Mouse (Mus musculus) cerebellum, postnatal 4 days (tissue): ENCODE data around the gene Dpep2nb.
"Not testable (repeated sequence)": the region's sequence is repeated elsewhere in the genome, so short reads cannot be mapped to it uniquely, and the experiment has no call there.

ENCODE experiments used
- DNase-seq, 2 experiments: peaks; one replicate each; pipeline ENCODE4 v3.0.0; 2022; ENCODE audit warnings: low spot score in 2 of 2, mixed read lengths in 1 of 2

Dpep2nb gene

DNA sequence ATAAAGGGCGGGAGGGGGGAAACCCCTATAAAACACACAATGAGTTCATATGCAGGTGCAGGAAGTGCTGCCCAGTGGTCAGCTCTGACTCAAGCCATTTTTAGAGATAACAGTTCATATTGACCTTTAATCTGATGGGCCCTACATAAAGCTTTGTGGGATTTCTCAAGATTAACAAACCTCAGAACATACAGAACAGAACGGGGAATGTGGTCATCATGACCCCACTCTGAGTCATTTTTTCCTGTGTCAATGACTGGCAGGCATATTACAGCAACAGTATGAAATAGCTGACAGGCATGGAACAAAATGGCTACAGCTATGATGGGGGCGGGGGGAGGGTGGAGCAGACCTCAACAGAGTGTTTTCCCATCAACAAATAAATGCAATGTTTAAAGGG is 1.4 kb upstream of the Dpep2nb start:
- DNase-seq, result no peak

GRCm38 (mm10) chr8:106006413-106006812 is 638 bp upstream of the Dpep2nb start:
- DNase-seq, result no peak

DNA sequence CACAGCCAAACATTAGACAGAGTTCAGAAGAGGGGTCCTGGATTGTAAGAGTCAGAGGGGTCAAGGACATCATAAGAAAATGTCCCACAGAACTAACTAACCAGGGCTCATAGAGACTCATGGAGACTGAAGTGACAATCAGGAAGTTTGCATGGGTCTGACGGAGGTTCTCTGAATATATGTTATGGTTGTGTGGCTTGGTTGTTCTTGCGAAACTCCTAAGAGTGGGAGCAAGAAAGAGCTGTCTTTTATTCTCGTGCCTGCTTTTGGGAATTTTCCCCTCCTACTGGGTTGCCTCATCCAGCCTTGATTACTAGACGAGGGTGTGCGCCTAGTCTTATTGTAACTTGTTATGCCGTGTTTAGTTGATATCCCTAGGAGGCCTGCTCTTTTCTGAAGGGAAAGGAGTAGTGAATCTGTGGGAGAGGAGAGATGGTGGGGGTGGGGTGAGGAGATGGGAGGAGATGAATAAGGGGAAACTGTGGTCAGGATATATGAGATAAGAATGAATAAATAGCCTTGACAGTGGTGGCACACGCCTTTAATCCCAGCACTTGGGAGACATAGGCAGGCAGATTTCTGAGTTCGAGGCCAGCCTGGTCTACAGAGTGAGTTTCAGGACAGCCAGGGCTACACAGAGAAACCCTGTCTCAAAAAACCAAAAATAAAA is 1.1 kb downstream of the Dpep2nb start:
- no peak for DNase-seq

GRCm38 (mm10) chr8:106001908-106002307 is 3.9 kb downstream of the Dpep2nb start:
- no peak for DNase-seq

DNA sequence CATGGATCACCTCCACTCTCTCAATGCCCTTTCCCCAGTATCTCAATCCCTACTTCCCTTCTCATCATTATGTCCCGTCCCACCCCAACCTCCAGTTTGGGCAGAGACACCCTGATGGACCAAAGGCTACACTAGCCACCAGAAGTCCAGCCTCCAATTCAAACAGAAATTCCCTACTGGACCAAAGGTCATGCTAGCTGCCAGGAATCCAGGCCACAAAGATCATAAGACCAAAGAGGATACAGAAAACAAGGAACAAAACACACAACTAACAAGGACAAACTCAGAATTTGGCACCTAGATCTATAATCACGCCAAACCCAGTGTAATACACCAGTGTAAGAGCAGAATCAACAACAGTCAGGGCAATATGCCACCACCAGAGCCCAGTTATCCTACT is 6.8 kb downstream of the Dpep2nb start:
- no peak for DNase-seq

- DNase-seq, result no peak
Observed at GRCm38 (mm10) chr8:105996359-105996758, 9.4 kb downstream of the Dpep2nb start.

DNA sequence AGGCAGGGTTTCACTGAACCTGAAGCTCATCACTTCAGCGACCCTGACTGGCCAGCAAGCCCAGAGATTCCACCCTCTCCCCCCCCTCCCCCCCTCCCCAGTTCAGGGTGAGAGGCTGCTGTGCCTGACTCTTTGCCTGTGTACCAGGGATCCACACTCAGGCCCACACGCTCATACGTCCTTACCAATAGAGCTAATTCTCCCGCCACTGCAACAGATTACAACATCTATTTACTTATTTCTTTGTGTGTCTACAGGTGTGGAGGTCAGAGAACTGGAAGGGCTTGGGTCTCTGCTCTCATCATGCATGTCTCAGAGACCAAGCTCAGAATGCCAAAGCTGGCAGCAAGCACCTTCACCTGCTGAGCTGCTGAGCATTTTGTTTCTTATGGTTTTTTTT is 12.5 kb downstream of the Dpep2nb start:
- no peak for DNase-seq

- DNase-seq, result no peak
Observed at GRCm38 (mm10) chr8:105992499-105992898, 13.3 kb downstream of the Dpep2nb start.

- no peak for DNase-seq
Observed at GRCm38 (mm10) chr8:105991546-105991945, 14.2 kb downstream of the Dpep2nb start.

DNA sequence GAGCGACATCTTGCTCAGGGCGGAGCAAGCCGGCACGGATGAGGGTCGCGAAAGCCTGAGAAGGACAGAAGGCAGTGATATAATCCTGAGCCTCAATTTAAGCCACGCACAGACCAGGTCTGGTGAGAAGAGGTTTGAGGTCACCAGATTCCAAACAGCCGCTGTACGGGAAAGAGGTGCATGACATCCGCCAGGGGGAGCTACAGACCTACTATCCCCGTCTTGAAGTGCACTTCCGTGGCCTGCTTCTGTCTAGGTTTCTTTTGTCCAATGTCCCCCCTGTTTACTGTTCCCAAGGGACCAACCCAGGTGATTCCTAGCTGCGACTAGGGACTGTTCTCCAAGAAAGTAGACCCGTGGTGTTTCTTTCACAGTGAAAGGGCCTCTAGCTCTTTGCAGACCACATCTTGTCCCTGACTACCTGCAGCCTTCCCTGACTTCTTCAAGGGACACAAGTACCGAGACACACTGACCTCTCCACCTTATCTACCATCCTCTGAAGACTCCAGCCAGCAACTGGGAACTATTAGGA is 14.9 kb downstream of the Dpep2nb start, which contains the start of gene Dus2:
Gene Dus2 (plus strand): TSS at position 482 of the 532 bp plus-strand sequence.
- DNase-seq, result peak; percentile 59 to 71

GRCm38 (mm10) chr8:105988546-105988945 is 17.2 kb downstream of the Dpep2nb start:
- DNase-seq, result no peak

GRCm38 (mm10) chr8:105983406-105983805 is 22.4 kb downstream of the Dpep2nb start:
- not testable (repeated sequence) for DNase-seq

GRCm38 (mm10) chr8:105981146-105981545 is 24.6 kb downstream of the Dpep2nb start:
- DNase-seq, result no peak

DNA sequence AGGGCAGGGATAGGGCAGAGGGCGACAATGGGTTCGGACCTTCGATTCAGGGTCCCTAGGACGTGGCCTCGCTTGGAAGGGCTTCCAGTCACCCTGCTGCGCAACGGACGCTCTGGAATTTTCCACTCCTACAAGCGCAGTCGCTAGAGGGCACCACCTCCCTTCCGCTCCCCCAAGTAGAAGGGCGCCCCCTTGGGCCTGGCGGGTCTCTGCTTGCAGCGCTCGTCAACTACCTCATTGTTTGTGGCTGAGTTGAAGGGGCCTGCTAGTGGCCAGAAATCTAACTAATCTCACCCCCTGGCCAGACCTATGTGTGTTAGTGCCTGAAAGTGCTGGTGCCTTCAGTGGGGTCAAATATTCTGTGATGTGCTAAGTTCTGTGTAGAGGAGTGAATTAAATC is 26.4 kb downstream of the Dpep2nb start, which contains the start of gene Dpep3:
Gene Dpep3 (minus strand): TSS at position 105 of the 400 bp plus-strand sequence.
- DNase-seq, result no peak

DNA sequence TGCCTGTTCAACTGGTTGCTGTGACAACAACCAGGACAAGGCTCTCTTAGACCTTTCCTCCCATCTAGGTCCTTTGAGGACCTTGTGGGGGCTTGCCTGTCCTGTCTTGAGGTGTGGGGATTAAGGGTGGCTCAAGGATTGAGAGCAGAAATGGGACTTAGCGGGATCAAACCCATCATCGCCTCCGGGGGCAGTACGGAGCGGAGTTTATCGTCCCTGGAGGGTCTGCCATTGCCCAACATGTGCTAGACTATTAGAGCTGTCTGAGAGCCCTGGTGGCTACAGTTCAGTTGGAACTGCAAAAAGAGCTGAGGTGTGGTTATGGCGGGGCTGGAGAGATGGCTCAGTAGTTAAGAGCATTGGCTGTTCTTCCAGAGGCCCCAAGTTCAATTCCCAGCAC is 30.4 kb downstream of the Dpep2nb start:
- no peak for DNase-seq

DNA sequence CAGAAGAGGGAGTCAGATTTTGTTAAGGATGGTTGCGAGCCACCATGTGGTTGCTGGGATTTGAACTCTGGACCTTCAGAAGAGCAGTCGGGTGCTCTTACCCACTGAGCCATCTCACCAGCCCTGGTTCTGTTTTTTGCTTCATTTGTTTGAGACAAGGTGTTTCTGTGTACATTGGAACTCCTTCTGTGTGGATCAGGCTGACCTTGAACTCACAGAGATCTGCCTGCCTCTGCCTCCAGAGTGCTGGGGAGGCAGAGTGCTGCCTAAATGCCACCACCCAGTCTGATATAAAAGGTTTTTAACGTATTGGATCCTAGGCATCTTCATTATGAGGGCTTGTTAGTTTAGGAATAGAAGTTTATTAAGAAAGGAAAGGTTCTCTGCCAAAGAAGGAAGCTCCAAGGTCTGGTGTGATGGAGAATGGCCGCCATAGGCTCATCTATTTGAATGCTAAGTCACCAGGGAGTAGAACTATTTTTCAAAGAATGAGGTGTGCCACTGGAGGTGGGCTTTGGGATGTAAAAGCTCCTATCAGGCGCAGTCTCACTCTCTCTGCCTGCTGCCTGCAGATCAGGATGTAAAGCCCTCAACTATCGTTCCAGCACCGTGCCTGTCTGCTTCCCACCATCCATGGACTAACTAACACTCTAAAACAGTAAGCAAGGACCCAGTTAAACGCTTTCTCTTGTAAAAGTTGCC is 34.6 kb downstream of the Dpep2nb start:
- no peak for DNase-seq

GRCm38 (mm10) chr8:105969367-105969766 is 36.4 kb downstream of the Dpep2nb start:
- DNase-seq, result no peak

- DNase-seq, result peak in 1 of 2 experiments; percentile 29
Observed at GRCm38 (mm10) chr8:105966692-105967311, 39.0 kb downstream of the Dpep2nb start.

- peak in 1 of 2 experiments; percentile 58 for DNase-seq
Observed at GRCm38 (mm10) chr8:105965905-105966341, 39.9 kb downstream of the Dpep2nb start, which contains the start of gene Slc12a4. Slc12a4 (minus strand) TSS chr8:105966097.

DNA sequence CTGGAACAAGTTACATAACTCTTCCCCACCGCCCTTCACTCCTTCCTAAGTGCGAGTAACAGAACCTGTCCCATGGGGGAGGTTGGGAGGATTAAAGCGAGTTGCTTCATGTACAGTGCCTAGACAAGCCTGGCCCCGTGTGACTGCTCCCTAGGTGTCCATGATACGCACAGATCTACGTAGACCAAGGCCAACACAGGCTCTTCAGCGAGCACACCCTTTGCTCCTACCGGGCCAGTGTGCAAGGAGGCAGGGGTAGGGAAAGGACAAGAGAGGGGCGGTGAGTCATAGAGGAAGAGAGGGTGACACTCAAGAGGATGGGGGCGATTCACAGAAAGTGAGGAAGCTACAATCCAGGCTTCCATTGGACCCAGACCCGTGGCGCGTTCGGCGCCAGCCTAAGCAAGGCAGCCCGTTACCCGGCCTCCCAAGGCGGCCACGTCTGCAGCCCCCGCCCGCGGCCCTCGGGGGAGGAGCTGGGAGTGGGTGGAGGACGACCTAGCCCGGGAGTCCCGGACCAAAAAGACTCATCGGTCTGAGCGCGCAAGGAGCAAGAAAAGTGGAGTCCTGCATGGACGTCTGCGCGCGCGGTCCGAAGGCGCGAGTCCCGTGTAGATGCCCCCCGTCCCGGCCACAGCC is 40.4 kb downstream of the Dpep2nb start:
- DNase-seq, result peak in 1 of 2 experiments; percentile 31

GRCm38 (mm10) chr8:105964506-105965265 is 41.1 kb downstream of the Dpep2nb start:
- no peak for DNase-seq
